Mouse (Mus musculus): ENCODE data around the gene Josd1.

Josd1 gene

DNA sequence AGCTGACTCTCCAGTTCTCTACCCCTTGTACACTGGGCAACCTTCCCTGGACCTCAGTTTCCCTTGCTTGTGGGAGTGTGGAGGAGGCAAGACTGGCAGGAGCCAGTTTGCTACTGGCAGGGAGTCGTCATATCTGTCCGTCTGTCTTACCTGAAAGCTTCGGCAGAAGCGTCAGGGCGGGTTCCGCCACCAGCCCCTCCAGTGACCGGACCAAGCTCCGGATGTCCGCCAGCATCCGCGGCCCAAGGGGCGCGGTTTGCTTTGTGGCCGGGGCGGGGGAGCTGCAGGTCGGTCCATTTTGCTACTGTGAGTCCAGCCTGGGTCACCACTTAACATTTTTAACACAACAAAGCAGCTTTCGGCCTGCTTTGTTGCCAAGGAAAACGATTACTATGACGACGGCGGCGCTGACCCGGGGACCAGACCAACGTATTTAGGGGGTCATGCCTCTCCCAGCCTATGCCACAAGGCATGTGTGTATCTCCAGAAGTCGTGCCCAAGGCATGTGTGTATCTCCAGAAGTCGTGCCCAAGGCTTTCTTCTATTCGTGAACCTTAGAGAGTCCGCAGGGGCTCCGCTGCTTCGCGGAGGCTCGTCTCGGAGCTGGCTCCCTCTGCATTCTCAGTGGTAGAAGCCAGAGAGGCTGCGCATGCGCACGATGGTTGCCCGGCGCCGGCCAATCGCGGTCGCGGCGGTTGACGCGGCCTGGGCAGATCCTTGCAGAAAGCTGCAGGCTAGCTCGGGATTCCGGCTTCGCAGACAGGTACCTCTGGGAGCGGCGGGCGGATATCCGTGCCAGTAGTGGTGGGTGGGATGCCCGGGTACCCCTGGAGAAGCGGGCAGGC, 29.0 kb downstream of the Josd1 start, which contains the start of the genes Fam227a and Cby1:
Gene Fam227a (minus strand): TSS at position 426 of the 845 bp plus-strand sequence.
Gene Cby1 (plus strand): TSS at position 669 of the 845 bp plus-strand sequence.
- DNase-seq (ENCODE audit: low spot score in 2 of 2): peak; percentile 96 to 97

GRCm38 (mm10) chr15:79657837-79658530, 29.7 kb downstream of the Josd1 start:
- peak; percentile 88 to 91 for DNase-seq (ENCODE audit: low spot score in 2 of 2)

GRCm38 (mm10) chr15:79656451-79656850, 31.3 kb downstream of the Josd1 start:
- DNase-seq (ENCODE audit: low spot score in 2 of 2): no peak

DNA sequence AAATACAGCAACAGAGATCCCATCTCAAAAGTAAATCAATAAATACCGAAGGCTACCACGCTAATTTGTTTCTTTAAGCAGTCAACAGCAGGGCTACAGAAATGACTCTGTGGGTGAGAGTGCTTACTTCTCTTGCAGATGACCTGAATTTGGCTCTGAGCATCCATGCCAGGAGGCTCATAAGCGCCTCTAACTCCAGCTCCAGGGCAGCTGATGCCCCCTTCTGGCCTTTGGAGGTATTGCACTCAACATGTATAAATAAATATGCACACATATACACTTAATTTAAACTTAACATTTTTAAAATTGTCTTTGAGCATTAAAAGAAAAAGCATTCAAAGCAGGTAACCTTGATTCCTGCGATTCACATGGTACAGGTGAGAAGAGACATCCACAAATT, 36.2 kb downstream of the Josd1 start:
- DNase-seq (ENCODE audit: low spot score in 2 of 2): no peak

DNA sequence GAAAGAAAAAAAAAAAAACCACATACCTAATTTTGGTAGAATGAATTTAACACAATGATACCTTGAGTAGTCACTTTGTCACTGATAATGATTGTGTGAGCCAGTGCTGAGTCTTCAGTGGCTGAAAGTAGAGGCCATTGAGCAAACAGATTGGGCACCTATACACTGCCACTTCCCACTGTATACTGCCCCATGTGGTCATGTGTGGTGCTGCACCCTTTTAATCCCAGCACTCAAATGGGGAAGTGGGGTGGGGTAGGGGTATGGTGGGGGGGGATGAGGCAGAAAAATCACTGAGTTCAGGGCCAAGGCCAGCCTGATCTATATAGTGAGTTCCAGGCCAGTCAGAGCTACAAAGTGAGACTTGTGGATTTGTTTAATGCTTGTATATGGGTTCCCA, 37.1 kb downstream of the Josd1 start:
- peak in 1 of 2 experiments; percentile 56 for DNase-seq (ENCODE audit: low spot score in 2 of 2)

DNA sequence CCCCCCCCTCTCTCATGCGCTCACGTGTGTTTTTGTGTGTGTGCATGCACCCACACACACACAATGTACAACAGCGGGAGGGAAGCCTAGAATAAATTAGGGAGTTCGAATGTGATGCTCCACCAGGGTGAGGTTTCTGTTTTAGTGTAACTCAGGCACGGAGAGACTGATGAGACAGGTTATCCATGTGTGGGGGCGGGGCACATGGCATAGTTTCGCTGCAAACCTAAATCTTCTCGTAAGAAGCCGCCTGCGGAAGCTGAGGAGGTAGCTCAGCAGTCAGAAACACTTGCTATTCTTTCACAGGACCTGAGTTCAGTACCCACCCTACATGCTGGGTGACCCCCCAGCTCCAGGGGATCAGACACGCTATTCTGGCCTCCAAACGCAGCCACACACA, 39.6 kb downstream of the Josd1 start:
- no peak for DNase-seq (ENCODE audit: low spot score in 2 of 2)

GRCm38 (mm10) chr15:79645483-79645882, 42.2 kb downstream of the Josd1 start:
- DNase-seq (ENCODE audit: low spot score in 2 of 2): no peak

DNA sequence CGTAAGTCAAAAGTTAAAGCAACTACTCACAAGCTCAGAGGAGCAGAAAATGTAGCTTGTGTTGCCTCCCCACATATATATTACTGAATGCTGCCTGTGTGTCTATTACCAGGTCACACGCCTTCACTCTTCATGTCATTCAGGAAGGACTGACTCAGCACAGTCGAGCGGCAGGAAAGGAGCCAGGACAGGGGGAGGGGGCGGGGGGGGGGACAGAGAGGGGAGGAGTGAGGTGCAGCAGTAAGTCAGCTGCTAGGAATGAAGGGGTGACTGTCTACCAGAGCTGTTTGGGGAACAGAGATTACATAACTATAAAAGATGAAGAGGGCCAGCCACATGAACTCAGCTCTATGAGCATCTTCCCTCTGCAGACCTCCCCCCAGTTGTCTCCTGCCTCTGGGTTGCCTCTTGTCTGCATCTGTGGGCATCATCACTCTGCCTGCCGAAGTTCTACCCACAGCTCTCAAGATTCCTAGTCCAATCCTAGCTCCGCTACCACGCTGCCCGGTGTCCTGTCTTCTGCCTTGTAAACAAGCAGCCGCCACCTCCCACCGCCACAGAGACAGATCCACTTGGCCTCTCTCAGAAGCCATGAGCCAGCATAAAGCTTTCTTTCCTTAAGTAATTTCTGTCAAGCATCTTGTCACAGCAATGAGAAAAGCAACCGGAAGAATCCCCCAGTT, 46.4 kb downstream of the Josd1 start:
- no peak for DNase-seq (ENCODE audit: low spot score in 2 of 2)

GRCm38 (mm10) chr15:79630471-79630870, 57.2 kb downstream of the Josd1 start:
- DNase-seq (ENCODE audit: low spot score in 2 of 2): no peak

All from right cerebral cortex, postnatal 10 days (tissue).